Mouse (Mus musculus): ENCODE results near the gene Rusc2. TPM values are rescaled to one million over a fixed set of nuclear protein-coding genes. Genes with fewer than 3 reads are reported as not detected.

Gene Rusc2
- polyA plus RNA-seq, 1 experiment from 2014 or later: 74.8 TPM

GRCm38 (mm10) chr4:43404697-43405096, 22.9 kb downstream of the Rusc2 start:
- H3K4me2 ChIP-seq (ENCODE audit: low read length): no peak overlapping the region
- H3K36me3 ChIP-seq (ENCODE audit: control insufficient read depth, insufficient read depth): no peaks in the 10 kb centered on the region
- no peaks in the 10 kb centered on the region for H3K9me3 ChIP-seq (ENCODE audit: control insufficient read depth, low read length)
- no peaks in the 10 kb centered on the region for H3K27me3 ChIP-seq (replicated peaks; ENCODE audit: control insufficient read depth, insufficient read depth, low read length)
- peaks cover 30% of the 10 kb centered on the region for H3K4me1 ChIP-seq (replicated peaks; ENCODE audit: control insufficient read depth, insufficient read depth, low read length)
- H3K9ac ChIP-seq (replicated peaks; ENCODE audit: low read depth, low read length): no peak overlapping the region
- no peak overlapping the region for H3K27ac ChIP-seq (ENCODE audit: low read length)
- ATAC-seq: no peak
- 94% methylated on average over 10 of the region's 10 CpGs for WGBS
- no peak overlapping the region for H3K4me3 ChIP-seq (replicated peaks; ENCODE audit: low read length)

GRCm38 (mm10) chr4:43406162-43406971, 24.6 kb downstream of the Rusc2 start:
- H3K36me3 ChIP-seq (ENCODE audit: control insufficient read depth, insufficient read depth): no peaks in the 10 kb centered on the region
- no peaks in the 10 kb centered on the region for H3K9me3 ChIP-seq (ENCODE audit: control insufficient read depth, low read length)
- H3K4me3 ChIP-seq (replicated peaks; ENCODE audit: low read length): peak overlapping the region; percentile 68
- H3K27ac ChIP-seq (ENCODE audit: low read length): peak overlapping the region; percentile 96
- H3K4me2 ChIP-seq (ENCODE audit: low read length): peak overlapping the region; percentile 88
- WGBS: 1% methylated on average over 28 of the region's 28 CpGs
- H3K4me1 ChIP-seq (replicated peaks; ENCODE audit: control insufficient read depth, insufficient read depth, low read length): peaks cover 33% of the 10 kb centered on the region
- no peaks in the 10 kb centered on the region for H3K27me3 ChIP-seq (replicated peaks; ENCODE audit: control insufficient read depth, insufficient read depth, low read length)
- H3K9ac ChIP-seq (replicated peaks; ENCODE audit: low read depth, low read length): peak overlapping the region; percentile 93
- ATAC-seq: peak; percentile 95

GRCm38 (mm10) chr4:43407071-43407920, 25.5 kb downstream of the Rusc2 start:
- 70% methylated on average over 12 of the region's 12 CpGs for WGBS
- H3K4me2 ChIP-seq (ENCODE audit: low read length): peak overlapping the region; percentile 88

GRCm38 (mm10) chr4:43414761-43415160, 33.0 kb downstream of the Rusc2 start:
- Histone ChIP-seq H3K36me3 (ENCODE audit: control insufficient read depth, insufficient read depth) (peaks cover 13% of the 10 kb centered on the region; the same call in 1 of the 2 replicates), H3K9ac (replicated peaks; ENCODE audit: low read depth, low read length) (no peak overlapping the region), H3K27me3 (replicated peaks; ENCODE audit: control insufficient read depth, insufficient read depth, low read length) (no peaks in the 10 kb centered on the region), H3K4me2 (ENCODE audit: low read length) (no peak overlapping the region), H3K27ac (ENCODE audit: low read length) (no peak overlapping the region), H3K4me1 (replicated peaks; ENCODE audit: control insufficient read depth, insufficient read depth, low read length) (peaks cover 8% of the 10 kb centered on the region; the same call in 1 of the 2 replicates), H3K4me3 (replicated peaks; ENCODE audit: low read length) (no peak overlapping the region), H3K9me3 (ENCODE audit: control insufficient read depth, low read length) (no peaks in the 10 kb centered on the region)
- 88% methylated on average over 14 of the region's 14 CpGs for WGBS
- ATAC-seq: no peak

More at GRCm38 (mm10) chr4:43407071-43407920, 25.5 kb downstream of the Rusc2 start:
- H3K4me3 ChIP-seq (replicated peaks; ENCODE audit: low read length): peak overlapping the region; percentile 68
- H3K36me3 ChIP-seq (ENCODE audit: control insufficient read depth, insufficient read depth): no peaks in the 10 kb centered on the region
- no peaks in the 10 kb centered on the region for H3K27me3 ChIP-seq (replicated peaks; ENCODE audit: control insufficient read depth, insufficient read depth, low read length)
- ATAC-seq: peak; percentile 47
- peak overlapping the region; percentile 93 for H3K9ac ChIP-seq (replicated peaks; ENCODE audit: low read depth, low read length)
- H3K4me1 ChIP-seq (replicated peaks; ENCODE audit: control insufficient read depth, insufficient read depth, low read length): peaks cover 34% of the 10 kb centered on the region
- no peaks in the 10 kb centered on the region for H3K9me3 ChIP-seq (ENCODE audit: control insufficient read depth, low read length)
- H3K27ac ChIP-seq (ENCODE audit: low read length): peak overlapping the region; percentile 96

GRCm38 (mm10) chr4:43415221-43416070, 33.7 kb downstream of the Rusc2 start:
- no peak for ATAC-seq
- peaks cover 5% of the 10 kb centered on the region; the same call in 1 of the 2 replicates for H3K4me1 ChIP-seq (replicated peaks; ENCODE audit: control insufficient read depth, insufficient read depth, low read length)
- H3K4me2 ChIP-seq (ENCODE audit: low read length): no peak overlapping the region
- no peak overlapping the region for H3K4me3 ChIP-seq (replicated peaks; ENCODE audit: low read length)
- H3K27me3 ChIP-seq (replicated peaks; ENCODE audit: control insufficient read depth, insufficient read depth, low read length): no peaks in the 10 kb centered on the region
- 90% methylated on average over 28 of the region's 29 CpGs for whole genome bisulfite sequencing
- no peaks in the 10 kb centered on the region for H3K9me3 ChIP-seq (ENCODE audit: control insufficient read depth, low read length)
- H3K27ac ChIP-seq (ENCODE audit: low read length): no peak overlapping the region
- H3K36me3 ChIP-seq (ENCODE audit: control insufficient read depth, insufficient read depth): peaks cover 13% of the 10 kb centered on the region; the same call in 1 of the 2 replicates
- H3K9ac ChIP-seq (replicated peaks; ENCODE audit: low read depth, low read length): no peak overlapping the region

GRCm38 (mm10) chr4:43416071-43416490, 34.3 kb downstream of the Rusc2 start:
- Histone ChIP-seq H3K36me3 (ENCODE audit: control insufficient read depth, insufficient read depth) (peaks cover 13% of the 10 kb centered on the region; the same call in 1 of the 2 replicates), H3K4me1 (replicated peaks; ENCODE audit: control insufficient read depth, insufficient read depth, low read length) (peaks cover 2% of the 10 kb centered on the region; the same call in 1 of the 2 replicates), H3K27ac (ENCODE audit: low read length) (no peak overlapping the region), H3K9ac (replicated peaks; ENCODE audit: low read depth, low read length) (no peak overlapping the region), H3K9me3 (ENCODE audit: control insufficient read depth, low read length) (no peaks in the 10 kb centered on the region), H3K4me2 (ENCODE audit: low read length) (no peak overlapping the region), H3K4me3 (replicated peaks; ENCODE audit: low read length) (no peak overlapping the region), H3K27me3 (replicated peaks; ENCODE audit: control insufficient read depth, insufficient read depth, low read length) (no peaks in the 10 kb centered on the region)
- ATAC-seq: no peak
- WGBS: 95% methylated on average over 22 of the region's 22 CpGs

- Histone ChIP-seq H3K27me3 (replicated peaks; ENCODE audit: control insufficient read depth, insufficient read depth, low read length) (no peaks in the 10 kb centered on the region), H3K36me3 (ENCODE audit: control insufficient read depth, insufficient read depth) (peaks cover 21% of the 10 kb centered on the region), H3K4me2 (ENCODE audit: low read length) (no peak overlapping the region), H3K4me1 (replicated peaks; ENCODE audit: control insufficient read depth, insufficient read depth, low read length) (no peaks in the 10 kb centered on the region), H3K27ac (ENCODE audit: low read length) (no peak overlapping the region), H3K9me3 (ENCODE audit: control insufficient read depth, low read length) (no peaks in the 10 kb centered on the region), H3K4me3 (replicated peaks; ENCODE audit: low read length) (no peak overlapping the region), H3K9ac (replicated peaks; ENCODE audit: low read depth, low read length) (no peak overlapping the region)
- ATAC-seq: no peak
- WGBS: 87% methylated on average over 16 of the region's 16 CpGs
These were observed 35.7 kb downstream of the Rusc2 start for GRCm38 (mm10) chr4:43417269-43418062.

GRCm38 (mm10) chr4:43418450-43418849, 36.7 kb downstream of the Rusc2 start:
- peaks cover 28% of the 10 kb centered on the region for H3K36me3 ChIP-seq (ENCODE audit: control insufficient read depth, insufficient read depth)
- H3K9me3 ChIP-seq (ENCODE audit: control insufficient read depth, low read length): no peaks in the 10 kb centered on the region
- no peak for ATAC-seq
- H3K27ac ChIP-seq (ENCODE audit: low read length): no peak overlapping the region
- no peaks in the 10 kb centered on the region for H3K4me1 ChIP-seq (replicated peaks; ENCODE audit: control insufficient read depth, insufficient read depth, low read length)
- H3K4me3 ChIP-seq (replicated peaks; ENCODE audit: low read length): no peak overlapping the region
- no peak overlapping the region for H3K9ac ChIP-seq (replicated peaks; ENCODE audit: low read depth, low read length)
- no peak overlapping the region for H3K4me2 ChIP-seq (ENCODE audit: low read length)
- H3K27me3 ChIP-seq (replicated peaks; ENCODE audit: control insufficient read depth, insufficient read depth, low read length): no peaks in the 10 kb centered on the region
- 75% methylated on average over 4 of the region's 4 CpGs for WGBS

Data from forebrain, embryonic 16.5 days (tissue).